Mouse (Mus musculus): Measurements from ENCODE around the gene Nudt8.

DNA sequence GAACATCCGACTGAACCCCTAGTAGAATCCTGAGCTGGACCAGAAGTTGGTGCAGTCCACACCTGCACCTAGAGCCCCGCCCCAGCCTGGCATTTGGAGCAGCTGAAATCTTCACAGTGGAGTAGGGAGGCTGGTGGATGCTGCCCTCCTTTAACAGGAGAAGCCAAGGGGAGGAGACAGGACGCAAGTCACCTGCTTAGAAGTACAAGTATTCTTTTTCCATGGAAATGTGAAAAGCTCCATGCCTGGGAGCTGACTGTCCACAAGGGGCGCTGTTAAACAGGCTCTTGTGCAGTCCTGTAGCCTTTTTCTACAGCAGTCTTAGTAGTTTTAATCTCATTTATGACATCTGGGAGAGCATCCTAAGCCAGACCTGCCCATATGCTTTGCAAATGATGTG is 11.6 kb upstream of the Nudt8 start:
- TF ChIP-seq CTCF (conservative IDR thresholded peaks at IDR 0.05; ENCODE audit: insufficient read depth, insufficient read length, low read depth, low read length) (peak; percentile 36; the same call in 1 of the 2 replicates), POLR2A (IDR thresholded peaks at IDR 0.05; ENCODE audit: low read depth, low read length) (no peak)
